Mouse (Mus musculus): ENCODE results near the gene Gsk3a.

- no peak for TF ChIP-seq CTCF (IDR thresholded peaks at IDR 0.05; ENCODE audit: control insufficient read depth, insufficient read depth, insufficient replicate concordance, low read depth, low read length)
- no peak for TF ChIP-seq POLR2A (IDR thresholded peaks at IDR 0.05; ENCODE audit: control insufficient read depth, low read depth, low read length)
Observed at GRCm38 (mm10) chr7:25230690-25231285, 6.9 kb downstream of the Gsk3a start.
